Mouse (Mus musculus) midbrain, embryonic 13.5 days (tissue): ENCODE data around the gene Smoc1. TPM values are rescaled to one million over a fixed set of nuclear protein-coding genes. Genes with fewer than 3 reads are reported as not detected.

Experiments
- ATAC-seq: fragments of 200-750 bp; cut with Nextera tagmentation; 2 replicates; pipeline ENCODE4 v1.8.0; 2017; ENCODE audit warnings: mild to moderate bottlenecking, moderate TSS enrichment, moderate library complexity
- H3K27ac ChIP-seq: fragments of 300-500 bp; sonication (generic); 2 replicates; pipeline ENCODE4 v1.5.1; 2015; ENCODE audit warnings: inconsistent platforms, mild to moderate bottlenecking, moderate library complexity
- H3K27me3 ChIP-seq: fragments of 300-500 bp; sonication (generic); 2 replicates; pipeline ENCODE4 v1.6.1; 2015; ENCODE audit warnings: mild to moderate bottlenecking, inconsistent platforms
- H3K36me3 ChIP-seq: fragments of 300-500 bp; sonication (generic); 2 replicates; pipeline ENCODE4 v1.6.1; 2015; ENCODE audit warnings: mild to moderate bottlenecking, inconsistent platforms
- H3K4me1 ChIP-seq: fragments of 300-500 bp; sonication (generic); replicated peaks from 2 replicates; pipeline ENCODE4 v1.6.1; 2015; ENCODE audit warnings: inconsistent platforms
- H3K4me2 ChIP-seq: fragments of 300-500 bp; sonication (generic); replicated peaks from 2 replicates; pipeline ENCODE4 v1.6.1; 2015; ENCODE audit warnings: moderate library complexity, mild to moderate bottlenecking, inconsistent platforms
- H3K4me3 ChIP-seq: fragments of 300-500 bp; sonication (generic); replicated peaks from 2 replicates; pipeline ENCODE4 v1.5.1; 2015; ENCODE audit warnings: mild to moderate bottlenecking, inconsistent platforms
- H3K9ac ChIP-seq: fragments of 300-500 bp; sonication (generic); replicated peaks from 2 replicates; pipeline ENCODE4 v1.6.1; 2015; ENCODE audit warnings: mild to moderate bottlenecking, inconsistent platforms
- H3K9me3 ChIP-seq: fragments of 300-500 bp; sonication (generic); 2 replicates; pipeline ENCODE4 v1.6.1; 2016; ENCODE audit warnings: mild to moderate bottlenecking, inconsistent platforms
- WGBS: fragments of 180-500 bp; shearing (Covaris S2); methylation state at CpG from one replicate; pipeline ENCODE4 v1.1.7; 2015; 5-methylcytosine and 5-hydroxymethylcytosine counted together
- polyA plus RNA-seq: library from polyadenylated mRNA; unstranded; fragments of >200 nt; fragmentation: Nextera tagmentation; extraction: Ambion mirVana; gene quantifications from 2 replicates; pipeline ENCODE4 v1.2.1, GENCODE M21; 2015

Smoc1 gene
- polyA plus RNA-seq, 1 experiment from 2014 or later, result 20.3 TPM

DNA sequence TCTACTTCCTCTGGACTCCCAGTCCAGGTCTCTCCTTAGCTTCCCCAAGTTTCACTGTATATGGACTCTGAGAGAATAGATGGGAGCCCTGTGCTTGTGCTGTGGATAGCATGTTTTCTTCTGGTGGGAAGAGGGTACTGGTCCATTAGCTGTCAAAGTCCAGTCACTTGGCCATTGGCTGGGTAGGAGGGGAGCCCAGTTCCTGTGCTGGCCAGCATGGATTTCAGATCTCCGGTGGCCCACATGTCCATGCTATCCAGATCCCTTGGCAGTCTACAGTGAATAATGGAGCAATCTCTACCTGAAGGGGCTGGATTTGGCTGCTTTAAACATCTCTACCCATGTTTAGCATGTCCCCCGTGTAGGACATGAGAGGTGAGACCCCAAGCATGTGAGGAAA, 158.4 kb downstream of the Smoc1 start:
- WGBS, result 96% methylated on average over 2 of the region's 2 CpGs
- H3K27me3 ChIP-seq, result no peaks in the 10 kb centered on the region
- H3K9me3 ChIP-seq, result no peaks in the 10 kb centered on the region

DNA sequence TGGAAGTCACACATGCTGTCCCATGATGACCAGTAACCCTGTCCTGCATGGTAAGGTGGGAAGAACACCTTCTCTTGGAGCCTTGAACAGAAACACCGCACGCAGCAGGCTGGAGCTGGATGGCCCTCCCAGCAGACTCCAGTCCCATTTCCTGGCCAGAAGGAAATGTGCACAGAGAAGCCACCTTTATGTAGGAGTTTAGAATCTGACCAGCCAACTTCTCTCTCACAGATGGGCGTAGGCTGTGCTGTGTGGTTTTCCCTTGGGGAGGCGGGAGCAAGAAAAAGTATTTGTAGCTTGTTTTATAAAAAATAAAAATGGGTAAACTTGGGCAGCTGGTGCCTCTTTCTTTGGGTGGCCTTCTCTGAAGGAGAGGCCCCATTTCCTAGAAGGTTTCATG, 159.5 kb downstream of the Smoc1 start:
- Histone ChIP-seq H3K27ac (no peak overlapping the region), H3K36me3 (peaks cover 10% of the 10 kb centered on the region; the same call in 1 of the 2 replicates), H3K9me3 (no peaks in the 10 kb centered on the region), H3K4me1 (no peaks in the 10 kb centered on the region), H3K9ac (no peak overlapping the region), H3K27me3 (no peaks in the 10 kb centered on the region), H3K4me3 (no peak overlapping the region), H3K4me2 (no peak overlapping the region)
- WGBS, result 87% methylated on average over 4 of the region's 4 CpGs
- ATAC-seq, result no peak

More for the DNA sequence above, 158.4 kb downstream of the Smoc1 start:
- no peak overlapping the region for H3K4me3 ChIP-seq
- H3K4me2 ChIP-seq, result no peak overlapping the region
- no peak overlapping the region for H3K9ac ChIP-seq
- ATAC-seq, result no peak
- H3K27ac ChIP-seq, result no peak overlapping the region
- H3K4me1 ChIP-seq, result no peaks in the 10 kb centered on the region
- H3K36me3 ChIP-seq, result peaks cover 12% of the 10 kb centered on the region; the same call in 1 of the 2 replicates

DNA sequence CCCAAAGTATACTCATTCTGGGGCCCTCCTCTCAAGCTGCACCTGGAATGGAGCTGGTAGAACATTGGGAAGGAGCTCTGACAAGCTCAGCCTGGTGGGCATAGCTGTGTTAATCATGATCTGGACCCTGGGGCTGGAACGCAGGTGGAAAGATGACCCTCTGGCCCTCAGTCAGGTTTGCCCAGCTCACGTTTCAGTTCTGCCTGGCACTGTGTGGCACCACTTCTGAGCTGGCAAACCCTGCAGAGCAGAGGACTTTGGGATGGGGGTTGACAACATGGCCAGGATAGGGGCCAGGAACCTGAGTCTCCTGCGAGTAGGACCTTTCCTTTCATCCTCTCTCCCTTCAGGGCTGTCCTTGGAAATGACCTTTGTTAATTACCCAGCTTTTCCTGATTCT, 160.1 kb downstream of the Smoc1 start:
- Histone ChIP-seq H3K36me3 (peaks cover 10% of the 10 kb centered on the region; the same call in 1 of the 2 replicates), H3K9me3 (no peaks in the 10 kb centered on the region), H3K4me3 (no peak overlapping the region), H3K9ac (no peak overlapping the region), H3K27me3 (no peaks in the 10 kb centered on the region), H3K4me2 (no peak overlapping the region), H3K27ac (no peak overlapping the region), H3K4me1 (no peaks in the 10 kb centered on the region)
- ATAC-seq, result no peak
- WGBS, result 90% methylated on average over 3 of the region's 3 CpGs

DNA sequence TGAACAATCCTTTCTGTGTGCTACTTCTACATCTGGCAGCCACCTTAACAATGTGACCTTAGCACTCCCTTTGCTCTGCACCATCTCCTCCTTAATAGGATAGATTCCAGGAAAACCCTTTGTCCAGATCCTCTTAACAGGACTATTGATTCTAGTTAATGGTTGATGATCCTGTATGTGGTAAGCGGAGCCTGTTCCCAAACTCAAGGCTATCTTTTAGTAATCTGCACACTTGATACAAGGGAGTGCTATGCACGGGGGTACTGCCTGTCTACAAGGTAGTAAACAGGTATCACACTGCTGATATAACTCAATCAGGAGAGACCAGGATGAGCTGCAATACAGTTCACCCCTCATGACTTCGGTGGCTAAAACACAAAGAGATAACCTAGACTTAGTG, 161.8 kb downstream of the Smoc1 start:
- no peak overlapping the region for H3K9ac ChIP-seq
- WGBS, result 82% methylated on average over 3 of the region's 3 CpGs
- no peaks in the 10 kb centered on the region for H3K27me3 ChIP-seq
- H3K27ac ChIP-seq, result no peak overlapping the region
- H3K4me1 ChIP-seq, result no peaks in the 10 kb centered on the region
- no peak overlapping the region for H3K4me3 ChIP-seq
- H3K36me3 ChIP-seq, result peaks cover 10% of the 10 kb centered on the region; the same call in 1 of the 2 replicates
- ATAC-seq, result no peak
- H3K9me3 ChIP-seq, result no peaks in the 10 kb centered on the region
- H3K4me2 ChIP-seq, result no peak overlapping the region

DNA sequence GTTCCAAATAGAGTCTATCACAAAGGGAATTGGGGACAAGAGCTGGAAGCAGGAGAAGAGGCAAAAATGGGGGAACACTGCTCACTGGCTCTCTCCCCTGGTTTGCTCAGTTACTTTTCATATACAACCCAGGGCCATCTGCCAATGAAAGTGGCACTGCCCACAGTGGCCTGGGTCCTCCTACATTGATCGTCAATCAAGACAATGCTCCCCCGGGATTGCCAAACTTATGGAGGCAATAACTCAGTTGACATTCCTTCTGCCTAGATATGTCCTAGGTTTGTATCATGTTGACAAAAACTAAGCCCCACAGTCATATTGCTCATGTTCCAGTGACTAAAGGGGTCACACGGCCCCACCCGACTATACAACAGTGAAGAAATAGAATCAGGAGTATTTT, 162.4 kb downstream of the Smoc1 start:
- H3K27ac ChIP-seq, result no peak overlapping the region
- H3K27me3 ChIP-seq, result no peaks in the 10 kb centered on the region
- WGBS, result 91% methylated on average over 4 of the region's 4 CpGs
- ATAC-seq, result no peak
- H3K36me3 ChIP-seq, result peaks cover 10% of the 10 kb centered on the region; the same call in 1 of the 2 replicates
- H3K4me2 ChIP-seq, result no peak overlapping the region
- H3K9me3 ChIP-seq, result no peaks in the 10 kb centered on the region
- no peak overlapping the region for H3K9ac ChIP-seq
- H3K4me3 ChIP-seq, result no peak overlapping the region
- H3K4me1 ChIP-seq, result no peaks in the 10 kb centered on the region

DNA sequence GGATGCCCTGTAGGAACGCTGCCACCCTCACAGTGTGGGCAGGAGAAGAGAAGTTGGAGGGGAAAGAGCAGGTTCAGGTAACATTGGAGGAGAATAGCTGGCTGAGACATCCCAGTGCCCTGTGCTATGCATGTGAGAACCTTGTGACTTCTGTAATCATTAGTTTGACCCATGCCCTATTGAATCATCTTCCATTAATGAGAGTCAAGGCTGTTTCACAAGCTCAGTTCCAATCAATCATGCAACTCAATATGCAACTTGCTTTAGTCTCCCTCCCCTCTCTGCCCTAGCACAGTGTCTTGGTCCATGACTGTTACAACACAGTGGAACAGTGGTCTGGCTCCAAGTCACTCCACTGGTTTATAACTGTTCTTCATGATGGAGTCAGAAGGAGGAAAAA, 163.0 kb downstream of the Smoc1 start:
- Histone ChIP-seq H3K9ac (no peak overlapping the region), H3K4me2 (no peak overlapping the region), H3K27me3 (no peaks in the 10 kb centered on the region), H3K9me3 (no peaks in the 10 kb centered on the region), H3K27ac (no peak overlapping the region), H3K4me1 (no peaks in the 10 kb centered on the region), H3K4me3 (no peak overlapping the region), H3K36me3 (peaks cover 10% of the 10 kb centered on the region; the same call in 1 of the 2 replicates)
- no peak for ATAC-seq
- WGBS, result 74% methylated on average over 1 of the region's 1 CpGs

DNA sequence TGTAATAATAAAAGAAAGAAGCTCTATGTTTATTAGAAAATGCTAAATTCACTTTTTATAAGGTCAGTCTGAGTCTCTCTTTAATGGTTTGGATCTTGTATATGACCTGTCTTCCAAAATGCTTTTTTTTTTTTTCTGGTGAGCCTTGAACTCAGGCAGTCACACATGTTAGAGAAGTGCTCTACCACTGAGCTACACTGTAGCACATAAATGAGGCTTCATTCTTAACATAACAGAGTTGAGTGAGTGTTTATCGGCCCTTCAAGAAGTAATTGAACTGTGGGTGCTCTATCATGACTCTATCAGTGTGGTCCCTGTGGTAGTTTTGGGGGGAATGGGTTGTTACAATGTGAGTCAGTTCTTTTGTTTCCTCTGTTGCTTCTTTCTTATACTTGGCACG, 167.4 kb downstream of the Smoc1 start:
- 88% methylated on average over 2 of the region's 2 CpGs for WGBS
- no peak overlapping the region for H3K27ac ChIP-seq
- no peaks in the 10 kb centered on the region for H3K4me1 ChIP-seq
- H3K36me3 ChIP-seq, result no peaks in the 10 kb centered on the region
- no peak overlapping the region for H3K4me3 ChIP-seq
- H3K9me3 ChIP-seq, result no peaks in the 10 kb centered on the region
- H3K4me2 ChIP-seq, result no peak overlapping the region
- no peak for ATAC-seq
- no peak overlapping the region for H3K9ac ChIP-seq
- H3K27me3 ChIP-seq, result peaks cover 3% of the 10 kb centered on the region; the same call in 1 of the 2 replicates

DNA sequence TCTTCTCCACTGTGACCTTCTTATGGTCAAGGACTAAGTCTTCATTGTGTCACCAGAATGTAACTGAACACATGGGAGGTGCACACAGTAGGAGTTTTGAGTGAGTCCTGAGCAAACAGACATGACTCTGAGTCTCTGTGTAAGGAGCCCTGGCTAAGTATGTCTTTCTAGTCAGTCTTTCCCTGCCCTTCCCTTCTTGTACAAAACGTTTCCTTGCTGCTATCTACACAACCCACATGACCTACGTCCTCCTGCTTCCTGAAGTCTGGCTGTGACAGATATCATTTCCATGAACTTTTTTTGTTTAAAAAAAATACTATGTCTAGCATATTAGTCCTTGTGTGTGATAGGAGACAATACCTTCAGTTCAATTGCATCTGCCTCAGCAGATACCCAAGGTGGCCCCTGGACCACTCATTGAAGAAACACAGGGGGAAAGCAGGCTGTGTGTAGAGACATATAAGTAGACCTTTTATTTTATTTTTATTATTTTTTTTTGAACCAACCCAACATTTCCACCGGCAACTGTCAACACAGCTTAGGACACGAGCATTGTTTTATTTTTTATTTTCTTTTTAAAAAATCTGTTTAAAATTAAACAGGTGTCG, 171.0 kb downstream of the Smoc1 start:
- peaks cover 3% of the 10 kb centered on the region; the same call in 1 of the 2 replicates for H3K27me3 ChIP-seq
- ATAC-seq, result no peak
- H3K9me3 ChIP-seq, result no peaks in the 10 kb centered on the region
- 84% methylated on average over 5 of the region's 5 CpGs for WGBS
- no peak overlapping the region for H3K27ac ChIP-seq
- no peak overlapping the region for H3K4me3 ChIP-seq
- H3K9ac ChIP-seq, result no peak overlapping the region
- H3K4me1 ChIP-seq, result peaks cover 11% of the 10 kb centered on the region; the same call in 1 of the 2 replicates
- H3K36me3 ChIP-seq, result no peaks in the 10 kb centered on the region
- no peak overlapping the region for H3K4me2 ChIP-seq

DNA sequence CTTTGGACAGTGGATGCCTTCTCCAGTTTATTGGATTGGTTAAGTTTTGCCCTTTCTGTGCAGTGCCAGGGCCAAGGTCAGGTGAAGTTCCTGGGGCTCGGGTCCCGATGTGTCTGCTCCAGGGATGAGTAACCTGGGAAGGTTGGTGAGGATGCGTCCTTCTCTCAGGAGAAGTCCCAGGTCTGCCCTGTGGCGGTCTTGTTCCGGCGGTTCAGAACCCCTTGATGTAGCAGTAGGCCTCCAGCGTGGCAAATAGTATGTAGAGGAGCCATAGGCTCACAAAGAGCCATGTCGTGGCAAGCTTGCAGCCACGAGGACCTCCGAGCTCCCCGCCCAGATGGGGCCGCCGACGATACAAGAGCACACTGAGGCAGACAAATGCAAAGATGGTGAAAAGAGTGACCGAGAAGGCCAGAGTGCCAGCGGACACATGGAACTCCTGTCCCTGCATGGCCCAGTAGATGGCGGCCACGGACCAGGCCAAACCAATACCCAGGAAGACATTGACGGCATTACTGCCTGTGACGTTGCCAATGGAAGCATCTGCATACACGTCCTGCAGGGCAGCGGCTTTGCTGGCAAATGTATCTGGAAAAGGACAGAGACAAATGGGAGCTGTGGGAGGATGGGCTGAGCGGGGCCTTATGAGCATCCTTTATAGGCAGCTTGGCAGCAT, 172.8 kb downstream of the Smoc1 start:
- no peaks in the 10 kb centered on the region for H3K36me3 ChIP-seq
- peak; percentile 91 for ATAC-seq
- peaks cover 23% of the 10 kb centered on the region for H3K4me1 ChIP-seq
- H3K27ac ChIP-seq, result no peak overlapping the region
- peak overlapping the region; percentile 38 for H3K4me2 ChIP-seq
- peaks cover 3% of the 10 kb centered on the region; the same call in 1 of the 2 replicates for H3K27me3 ChIP-seq
- H3K4me3 ChIP-seq, result no peak overlapping the region
- WGBS, result 31% methylated on average over 23 of the region's 23 CpGs
- no peak overlapping the region; the same call in 1 of the 2 replicates for H3K9ac ChIP-seq
- no peaks in the 10 kb centered on the region for H3K9me3 ChIP-seq

DNA sequence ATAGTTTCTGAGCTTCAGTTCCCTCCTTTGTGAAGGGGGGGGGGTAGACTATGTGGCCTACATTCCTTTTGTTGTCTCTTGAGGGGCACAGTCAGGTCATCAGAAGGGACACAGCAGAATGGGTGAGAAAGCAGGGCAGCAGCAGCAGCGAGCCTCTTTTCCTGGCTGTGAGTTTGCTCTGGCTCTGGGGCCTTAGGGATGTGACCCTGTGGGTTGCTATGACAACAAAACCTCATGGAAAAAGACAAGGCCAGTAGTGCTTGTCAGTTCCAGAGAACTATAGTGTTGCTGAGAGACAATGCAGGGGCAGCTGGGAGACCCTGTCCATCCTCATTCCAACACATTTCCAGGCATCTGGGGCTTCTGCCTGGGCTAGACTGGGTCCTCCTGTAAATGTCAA, 176.6 kb downstream of the Smoc1 start:
- ATAC-seq, result peak; percentile 39; the same call in 1 of the 2 replicates
- H3K27ac ChIP-seq, result no peak overlapping the region
- 0% methylated on average over 1 of the region's 1 CpGs for WGBS

DNA sequence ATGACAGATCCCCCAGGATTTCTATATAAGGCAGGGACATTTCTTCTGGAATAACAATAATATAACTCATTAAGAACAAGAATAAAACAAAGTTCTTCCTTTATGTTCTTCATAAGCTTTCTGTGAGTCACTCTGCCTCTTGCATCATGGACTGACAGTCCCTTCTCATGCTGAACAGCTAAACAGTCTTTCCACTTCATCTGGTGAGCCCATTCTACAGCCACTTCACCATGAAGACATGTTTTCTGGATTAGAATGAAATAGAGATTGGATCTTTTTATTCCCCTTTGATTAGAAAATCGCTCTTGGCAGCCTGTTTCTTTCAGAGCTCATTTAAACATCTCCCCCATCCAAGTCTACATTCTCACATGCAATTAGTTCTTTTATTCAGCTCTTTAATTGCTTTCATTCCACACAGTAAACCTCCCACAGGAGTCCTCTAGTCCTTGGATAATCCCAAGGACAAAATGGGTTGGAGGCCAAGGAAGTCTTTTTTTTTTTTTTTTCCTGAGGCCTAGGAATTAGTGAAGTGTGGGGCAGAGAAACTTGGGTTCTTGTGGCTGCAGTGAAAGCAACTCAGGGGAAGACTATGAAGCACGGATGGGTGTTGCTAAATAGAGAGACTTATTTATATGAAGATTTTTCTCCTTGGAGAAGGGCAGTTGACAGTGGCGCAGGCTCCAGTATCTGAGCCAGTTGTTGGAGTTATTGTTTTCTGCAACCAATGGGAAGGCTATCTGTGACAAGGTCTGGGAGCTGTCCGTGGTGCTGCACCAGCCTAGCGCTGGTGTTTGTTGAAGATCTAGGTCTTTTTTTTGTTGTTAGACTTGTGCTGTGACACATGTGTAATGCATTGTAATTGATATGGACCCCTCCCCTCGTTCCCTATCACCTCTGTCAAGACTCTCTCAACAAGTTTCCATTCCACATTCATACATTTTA, 179.3 kb downstream of the Smoc1 start:
- no peaks in the 10 kb centered on the region for H3K9me3 ChIP-seq
- ATAC-seq, result no peak
- H3K4me3 ChIP-seq, result no peak overlapping the region
- H3K4me2 ChIP-seq, result no peak overlapping the region
- H3K4me1 ChIP-seq, result peaks cover 17% of the 10 kb centered on the region
- WGBS, result 17% methylated on average over 6 of the region's 6 CpGs
- no peaks in the 10 kb centered on the region for H3K27me3 ChIP-seq
- H3K9ac ChIP-seq, result no peak overlapping the region
- no peak overlapping the region for H3K27ac ChIP-seq
- H3K36me3 ChIP-seq, result no peaks in the 10 kb centered on the region

More for the DNA sequence above, 176.6 kb downstream of the Smoc1 start:
- H3K9me3 ChIP-seq, result no peaks in the 10 kb centered on the region
- H3K4me3 ChIP-seq, result no peak overlapping the region
- peaks cover 23% of the 10 kb centered on the region for H3K4me1 ChIP-seq
- H3K36me3 ChIP-seq, result no peaks in the 10 kb centered on the region
- no peak overlapping the region for H3K4me2 ChIP-seq
- peaks cover 3% of the 10 kb centered on the region; the same call in 1 of the 2 replicates for H3K27me3 ChIP-seq
- no peak overlapping the region for H3K9ac ChIP-seq

DNA sequence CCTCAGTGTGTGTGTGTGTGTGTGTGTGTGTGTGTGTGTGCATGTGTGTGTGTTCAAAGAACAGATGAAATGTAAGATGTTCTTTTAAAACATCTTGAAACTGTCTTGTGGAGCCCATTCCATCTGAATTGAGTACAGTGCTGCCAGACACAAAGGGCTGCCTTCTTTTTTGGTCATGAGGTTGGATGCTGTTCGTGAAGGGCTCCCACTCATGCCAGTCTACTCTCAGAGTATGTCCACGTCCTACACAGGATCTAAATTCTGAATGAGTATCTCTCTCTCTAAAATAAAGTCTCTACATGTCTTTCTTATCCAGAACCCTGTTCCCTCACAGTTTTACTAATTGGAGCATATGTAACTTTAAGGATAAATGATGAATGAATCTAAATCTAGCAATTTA, 182.0 kb downstream of the Smoc1 start:
- H3K9me3 ChIP-seq, result no peaks in the 10 kb centered on the region
- no peak overlapping the region for H3K9ac ChIP-seq
- no peak overlapping the region for H3K4me2 ChIP-seq
- H3K4me3 ChIP-seq, result no peak overlapping the region
- H3K36me3 ChIP-seq, result no peaks in the 10 kb centered on the region
- peaks cover 3% of the 10 kb centered on the region for H3K4me1 ChIP-seq
- H3K27ac ChIP-seq, result no peak overlapping the region
- WGBS, result 59% methylated on average over 2 of the region's 2 CpGs
- ATAC-seq, result no peak
- no peaks in the 10 kb centered on the region for H3K27me3 ChIP-seq
